Mouse (Mus musculus) megakaryocyte, embryonic 14.5 days (primary cell): ENCODE data around the gene Jarid2.

Experiments used
- FLI1 ChIP-seq: IDR thresholded peaks from 2 replicates; pipeline ENCODE4 v1.6.1; 2012; ENCODE audit warnings: low read length, inconsistent platforms, mixed read lengths
- GATA1 ChIP-seq: IDR thresholded peaks from 3 replicates; pipeline ENCODE4 v1.6.1; 2012; ENCODE audit warnings: mixed read lengths, low read length, inconsistent platforms, borderline replicate concordance

DNA sequence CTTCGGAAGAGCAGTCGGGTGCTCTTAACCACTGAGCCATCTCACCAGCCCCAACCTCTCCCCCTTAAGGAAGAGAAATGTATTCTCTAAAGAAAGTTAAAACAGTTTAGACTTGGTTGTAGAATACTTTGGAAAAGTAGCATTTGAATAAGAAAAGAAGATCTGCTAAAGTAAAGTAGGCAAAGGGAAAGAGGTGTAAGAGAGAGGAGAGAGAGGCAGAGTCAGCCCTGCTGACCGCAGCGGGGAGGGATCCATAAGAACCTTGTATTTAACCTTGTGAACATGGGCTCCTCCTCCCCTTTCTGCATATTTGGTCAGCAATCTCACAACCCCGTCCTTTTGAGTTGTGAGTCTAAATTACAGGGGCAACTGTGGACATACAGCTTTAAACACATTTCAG is 83.1 kb downstream of the Jarid2 start:
- no peak for TF ChIP-seq GATA1
- TF ChIP-seq FLI1 = no peak
